Mouse (Mus musculus): ENCODE data around the gene Sertad4. TPM values are rescaled to one million over a fixed set of nuclear protein-coding genes. Genes with fewer than 3 reads are reported as not detected.

The Sertad4 gene
- polyA plus RNA-seq, 1 experiment from 2014 or later, result 3.4 TPM

GRCm38 (mm10) chr1:192812290-192812689 is 43.3 kb downstream of the Sertad4 start:
- no peak overlapping the region for H3K4me2 ChIP-seq (replicated peaks; ENCODE audit: low read depth)
- H3K9me3 ChIP-seq (ENCODE audit: control insufficient read depth), result no peaks in the 10 kb centered on the region
- H3K36me3 ChIP-seq (ENCODE audit: control insufficient read depth, insufficient read depth), result no peaks in the 10 kb centered on the region
- H3K27ac ChIP-seq (ENCODE audit: low read depth, low read length), result peak overlapping the region; percentile 79
- no peak overlapping the region for H3K4me3 ChIP-seq (ENCODE audit: low read depth, low read length)
- no peak for TF ChIP-seq CTCF (IDR thresholded peaks at IDR 0.05; ENCODE audit: low read depth)
- 70% methylated on average over 5 of the region's 5 CpGs for WGBS
- no peak overlapping the region for H3K9ac ChIP-seq (ENCODE audit: low read depth, low read length)
- no peaks in the 10 kb centered on the region for H3K27me3 ChIP-seq (replicated peaks; ENCODE audit: control insufficient read depth, insufficient read depth, low read length)
- ATAC-seq, result no peak
- H3K4me1 ChIP-seq (replicated peaks; ENCODE audit: control insufficient read depth, insufficient read depth, low read length), result peaks cover 18% of the 10 kb centered on the region; the same call in 1 of the 2 replicates

- H3K27ac ChIP-seq (ENCODE audit: low read depth, low read length), result no peak overlapping the region
- no peak for TF ChIP-seq CTCF (IDR thresholded peaks at IDR 0.05; ENCODE audit: low read depth)
- H3K9me3 ChIP-seq (ENCODE audit: control insufficient read depth), result no peaks in the 10 kb centered on the region
- no peak overlapping the region for H3K4me3 ChIP-seq (ENCODE audit: low read depth, low read length)
- no peak overlapping the region for H3K9ac ChIP-seq (ENCODE audit: low read depth, low read length)
- no peaks in the 10 kb centered on the region for H3K27me3 ChIP-seq (replicated peaks; ENCODE audit: control insufficient read depth, insufficient read depth, low read length)
- H3K4me2 ChIP-seq (replicated peaks; ENCODE audit: low read depth), result no peak overlapping the region
- peaks cover 3% of the 10 kb centered on the region; the same call in 1 of the 2 replicates for H3K4me1 ChIP-seq (replicated peaks; ENCODE audit: control insufficient read depth, insufficient read depth, low read length)
- no peaks in the 10 kb centered on the region for H3K36me3 ChIP-seq (ENCODE audit: control insufficient read depth, insufficient read depth)
- 51% methylated on average over 10 of the region's 10 CpGs for WGBS
- ATAC-seq, result no peak
Measured at GRCm38 (mm10) chr1:192806168-192807157, 49.1 kb downstream of the Sertad4 start.

GRCm38 (mm10) chr1:192800338-192800737 is 55.2 kb downstream of the Sertad4 start:
- 0 out of 2 replicates have a peak, but pooled peaks have one; percentile 45 for ATAC-seq
- 52% methylated on average over 8 of the region's 8 CpGs for whole genome bisulfite sequencing
- Histone ChIP-seq H3K4me2 (replicated peaks; ENCODE audit: low read depth) (no peak overlapping the region), H3K4me3 (ENCODE audit: low read depth, low read length) (no peak overlapping the region), H3K27ac (ENCODE audit: low read depth, low read length) (no peak overlapping the region), H3K9ac (ENCODE audit: low read depth, low read length) (no peak overlapping the region), H3K36me3 (ENCODE audit: control insufficient read depth, insufficient read depth) (no peaks in the 10 kb centered on the region), H3K4me1 (replicated peaks; ENCODE audit: control insufficient read depth, insufficient read depth, low read length) (no peaks in the 10 kb centered on the region), H3K9me3 (ENCODE audit: control insufficient read depth) (no peaks in the 10 kb centered on the region), H3K27me3 (replicated peaks; ENCODE audit: control insufficient read depth, insufficient read depth, low read length) (no peaks in the 10 kb centered on the region)
- TF ChIP-seq CTCF (IDR thresholded peaks at IDR 0.05; ENCODE audit: low read depth), result no peak

GRCm38 (mm10) chr1:192799165-192799991 is 56.2 kb downstream of the Sertad4 start:
- Histone ChIP-seq H3K27ac (ENCODE audit: low read depth, low read length) (no peak overlapping the region), H3K4me3 (ENCODE audit: low read depth, low read length) (no peak overlapping the region), H3K9me3 (ENCODE audit: control insufficient read depth) (no peaks in the 10 kb centered on the region), H3K4me2 (replicated peaks; ENCODE audit: low read depth) (no peak overlapping the region), H3K36me3 (ENCODE audit: control insufficient read depth, insufficient read depth) (no peaks in the 10 kb centered on the region), H3K9ac (ENCODE audit: low read depth, low read length) (no peak overlapping the region), H3K4me1 (replicated peaks; ENCODE audit: control insufficient read depth, insufficient read depth, low read length) (no peaks in the 10 kb centered on the region), H3K27me3 (replicated peaks; ENCODE audit: control insufficient read depth, insufficient read depth, low read length) (no peaks in the 10 kb centered on the region)
- WGBS, result 63% methylated on average over 10 of the region's 10 CpGs
- no peak for TF ChIP-seq CTCF (IDR thresholded peaks at IDR 0.05; ENCODE audit: low read depth)
- no peak for ATAC-seq

GRCm38 (mm10) chr1:192798212-192799164 is 57.1 kb downstream of the Sertad4 start:
- TF ChIP-seq CTCF (IDR thresholded peaks at IDR 0.05; ENCODE audit: low read depth), result no peak
- H3K9ac ChIP-seq (ENCODE audit: low read depth, low read length), result no peak overlapping the region
- no peaks in the 10 kb centered on the region for H3K9me3 ChIP-seq (ENCODE audit: control insufficient read depth)
- H3K27me3 ChIP-seq (replicated peaks; ENCODE audit: control insufficient read depth, insufficient read depth, low read length), result no peaks in the 10 kb centered on the region
- 67% methylated on average over 16 of the region's 16 CpGs for WGBS
- no peak overlapping the region for H3K4me2 ChIP-seq (replicated peaks; ENCODE audit: low read depth)
- no peak overlapping the region for H3K4me3 ChIP-seq (ENCODE audit: low read depth, low read length)
- H3K27ac ChIP-seq (ENCODE audit: low read depth, low read length), result peak overlapping the region; percentile 21; the same call in 1 of the 2 replicates
- H3K4me1 ChIP-seq (replicated peaks; ENCODE audit: control insufficient read depth, insufficient read depth, low read length), result no peaks in the 10 kb centered on the region
- H3K36me3 ChIP-seq (ENCODE audit: control insufficient read depth, insufficient read depth), result no peaks in the 10 kb centered on the region
- ATAC-seq, result no peak

Measured in intestine, postnatal 0 days (tissue).